Mouse (Mus musculus): ENCODE measurements around the gene Chil6.

Chil6 gene

DNA sequence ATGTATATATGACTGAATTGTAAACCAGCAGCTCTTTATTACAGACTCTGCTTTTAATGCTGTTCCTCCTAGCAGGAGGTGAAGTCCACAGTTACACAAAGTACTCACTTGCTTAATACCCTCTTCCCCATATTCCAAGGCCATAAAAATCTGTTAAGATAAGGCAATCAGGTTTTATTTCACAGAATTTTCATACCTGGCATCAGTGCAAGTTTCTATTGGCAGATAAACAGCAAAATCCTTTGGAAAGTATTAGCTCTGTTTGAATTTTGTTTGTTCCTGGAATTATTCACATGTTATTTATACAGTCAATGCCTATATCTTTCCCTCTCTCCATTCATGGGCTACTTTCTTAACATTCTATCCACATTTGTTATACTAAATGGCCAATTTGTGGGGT lies at the start of gene Chil6:
Gene Chil6, minus strand, starts transcription at position 101 of the 400 bp plus-strand sequence.
- no peak for DNase-seq

DNA sequence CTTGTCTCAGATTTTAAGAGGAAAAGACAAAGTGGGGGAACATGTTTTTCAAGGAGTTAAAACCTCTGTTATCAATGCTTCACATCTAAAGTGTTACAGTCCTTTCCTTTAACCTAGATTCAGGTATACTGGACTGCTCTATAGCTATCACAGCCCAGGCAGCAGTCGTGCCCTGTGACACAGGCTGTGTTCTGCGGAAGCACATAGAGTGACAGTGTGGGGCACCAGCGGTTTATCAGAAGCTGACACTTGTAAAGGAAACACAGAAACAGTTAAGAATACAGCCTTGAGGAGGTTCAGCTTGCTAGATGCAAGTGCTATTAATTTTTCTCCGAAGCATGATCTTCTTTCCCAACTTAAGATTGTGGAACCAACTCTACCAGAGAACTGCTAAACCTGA lies 46.6 kb upstream of the Chil6 start:
- peak; percentile 50 for DNase-seq

DNA sequence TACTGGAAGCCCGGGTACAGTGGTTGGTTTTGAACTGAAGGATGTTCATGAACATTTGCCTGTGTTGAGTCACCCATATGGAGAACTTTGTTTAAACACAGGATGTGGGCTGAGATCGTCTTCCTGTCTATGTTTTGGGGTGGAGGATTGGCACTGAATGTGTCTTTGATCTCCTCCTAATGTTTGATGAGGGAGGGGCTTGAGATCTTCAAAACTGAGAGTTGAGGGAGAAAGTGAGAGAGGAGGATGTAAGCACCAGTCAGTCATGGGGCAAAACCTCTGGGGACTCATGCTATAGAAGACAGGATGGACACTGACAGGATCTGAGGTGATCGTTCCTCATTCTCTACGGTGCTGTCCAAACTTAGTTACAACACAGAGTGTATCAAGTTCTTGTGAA lies 43.6 kb upstream of the Chil6 start:
- DNase-seq = peak; percentile 71

DNA sequence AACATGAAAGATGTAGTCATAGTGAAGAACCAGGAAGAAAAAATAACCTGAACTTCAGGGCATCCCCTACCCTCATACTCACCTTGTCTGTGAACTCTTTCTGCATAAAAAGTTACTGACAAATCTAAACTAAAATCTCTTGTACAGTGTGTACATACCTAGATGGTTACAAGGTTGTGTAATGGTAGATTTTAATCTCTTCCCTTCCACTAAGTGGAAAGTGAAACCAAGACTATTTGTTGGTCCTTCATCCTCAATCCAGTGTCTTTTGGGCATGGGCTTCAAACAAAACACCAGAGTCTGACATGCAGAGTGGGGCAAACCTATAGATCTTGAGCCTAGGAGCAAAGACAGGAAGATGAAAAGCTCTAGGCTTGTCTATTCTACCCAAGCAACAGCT lies 43.0 kb upstream of the Chil6 start:
- no peak for DNase-seq

DNA sequence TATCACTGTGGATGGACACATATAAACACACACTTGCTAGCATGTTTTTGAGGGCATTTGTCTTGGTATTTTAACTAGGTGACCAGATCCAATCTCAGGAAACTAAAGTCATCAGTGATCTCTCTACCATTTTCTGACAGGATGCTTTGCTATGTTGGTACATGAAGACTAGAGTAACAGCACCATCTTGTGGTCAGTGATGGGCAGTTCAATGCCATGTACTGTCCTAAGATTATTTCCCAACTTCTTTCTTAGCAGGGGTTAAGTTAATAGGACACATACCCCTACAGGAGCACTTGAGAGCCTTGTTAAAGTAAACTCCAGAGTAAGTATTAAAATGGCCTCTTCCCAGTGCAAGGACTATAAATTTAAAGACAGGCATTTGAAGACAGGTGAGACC lies 42.6 kb upstream of the Chil6 start:
- peak; percentile 57 for DNase-seq

All from thymus, postnatal 25 days (tissue).